Mouse (Mus musculus) brown adipose tissue, adult 24 weeks (tissue): ENCODE results near the gene Gapt. TPM values are rescaled to one million over a fixed set of nuclear protein-coding genes. Genes with fewer than 3 reads are reported as not detected.
"Not testable (repeated sequence)": the region's sequence is repeated elsewhere in the genome, so short reads cannot be mapped to it uniquely, and the experiment has no call there.

Experiments
- H3K27ac ChIP-seq: fragments of 200-500 bp; replicated peaks from 2 replicates; pipeline ENCODE4 v1.5.1; 2012; ENCODE audit warnings: low read depth, mild to moderate bottlenecking, low read length
- H3K4me1 ChIP-seq: fragments of 200-500 bp; 2 replicates; pipeline ENCODE4 v1.6.1; 2012; ENCODE audit warnings: low read length, mixed read lengths; ENCODE audit not compliant: control insufficient read depth, insufficient read depth, insufficient read length
- H3K4me3 ChIP-seq: fragments of 200-500 bp; 2 replicates; pipeline ENCODE4 v1.5.1; 2012; ENCODE audit warnings: low read depth, mild to moderate bottlenecking, low read length, moderate library complexity; ENCODE audit not compliant: insufficient read depth
- polyA plus RNA-seq: library from polyadenylated mRNA; stranded (reverse); fragments of >200 nt; gene quantifications from 2 replicates; pipeline ENCODE4 v1.2.4, GENCODE M21; 2012; ENCODE audit not compliant: missing spikeins, insufficient read depth, insufficient read length

Gene Gapt
- polyA plus RNA-seq, result not detected in 2 replicates

GRCm38 (mm10) chr13:110356941-110357340, at the start of gene Gapt:
Gene Gapt, minus strand, starts transcription at chr13:110357199.
- no peak within 1 kb of the TSS for H3K4me3 ChIP-seq
- no peak within 1 kb of the TSS for H3K27ac ChIP-seq
- H3K4me1 ChIP-seq, result no peaks in the 10 kb centered on the region

GRCm38 (mm10) chr13:110406152-110406551, 49.2 kb upstream of the Gapt start:
- Histone ChIP-seq H3K27ac (no peak overlapping the region), H3K4me1 (no peaks in the 10 kb centered on the region), H3K4me3 (no peak overlapping the region)

- H3K27ac ChIP-seq, H3K4me1 ChIP-seq: not testable (repeated sequence)
These were observed 47.7 kb upstream of the Gapt start for GRCm38 (mm10) chr13:110404686-110405085.

GRCm38 (mm10) chr13:110404059-110404458, 47.1 kb upstream of the Gapt start:
- Histone ChIP-seq H3K27ac (no peak overlapping the region), H3K4me3 (no peak overlapping the region), H3K4me1 (0 out of 2 replicates have a peak, but pooled peaks cover 2% of the 10 kb centered on the region)

More at GRCm38 (mm10) chr13:110404686-110405085, 47.7 kb upstream of the Gapt start:
- H3K4me3 ChIP-seq, result not testable (repeated sequence)

- Histone ChIP-seq H3K27ac (no peak overlapping the region), H3K4me3 (no peak overlapping the region), H3K4me1 (0 out of 2 replicates have a peak, but pooled peaks cover 2% of the 10 kb centered on the region)
These were observed 44.9 kb upstream of the Gapt start for GRCm38 (mm10) chr13:110401877-110402276.

GRCm38 (mm10) chr13:110401443-110401842, 44.4 kb upstream of the Gapt start:
- H3K27ac ChIP-seq, result no peak overlapping the region
- no peak overlapping the region for H3K4me3 ChIP-seq
- H3K4me1 ChIP-seq, result 0 out of 2 replicates have a peak, but pooled peaks cover 2% of the 10 kb centered on the region

- peak overlapping the region; percentile 42 for H3K27ac ChIP-seq
- H3K4me3 ChIP-seq, result peak overlapping the region; percentile 53
- 0 out of 2 replicates have a peak, but pooled peaks cover 2% of the 10 kb centered on the region for H3K4me1 ChIP-seq
These were observed 41.7 kb upstream of the Gapt start for GRCm38 (mm10) chr13:110398513-110399270.

- peak overlapping the region; percentile 53 for H3K4me3 ChIP-seq
- peak overlapping the region; percentile 42 for H3K27ac ChIP-seq
- 0 out of 2 replicates have a peak, but pooled peaks cover 2% of the 10 kb centered on the region for H3K4me1 ChIP-seq
These were observed 40.8 kb upstream of the Gapt start for GRCm38 (mm10) chr13:110397750-110398149.

- peak overlapping the region; percentile 79 for H3K27ac ChIP-seq
- 0 out of 2 replicates have a peak, but pooled peaks cover 2% of the 10 kb centered on the region for H3K4me1 ChIP-seq
- peak overlapping the region; percentile 64 for H3K4me3 ChIP-seq
These were observed 39.1 kb upstream of the Gapt start for GRCm38 (mm10) chr13:110395916-110396685.

GRCm38 (mm10) chr13:110395179-110395794, 38.3 kb upstream of the Gapt start:
- Histone ChIP-seq H3K27ac (peak overlapping the region; percentile 79), H3K4me1 (0 out of 2 replicates have a peak, but pooled peaks cover 2% of the 10 kb centered on the region), H3K4me3 (peak overlapping the region; percentile 64)

- Histone ChIP-seq H3K27ac (peak within 1 kb of the TSS; percentile 79), H3K4me3 (peak within 1 kb of the TSS; percentile 69), H3K4me1 (no peaks in the 10 kb centered on the region)
These were observed 37.5 kb upstream of the Gapt start, which contains the start of gene Plk2 for GRCm38 (mm10) chr13:110394291-110395178. Gene Plk2, plus strand, starts transcription at chr13:110395046.

- Histone ChIP-seq H3K4me1 (no peaks in the 10 kb centered on the region), H3K4me3 (no peak overlapping the region), H3K27ac (no peak overlapping the region)
These were observed 35.6 kb upstream of the Gapt start for GRCm38 (mm10) chr13:110392631-110393030.

- Histone ChIP-seq H3K4me3 (no peak overlapping the region), H3K27ac (no peak overlapping the region), H3K4me1 (no peaks in the 10 kb centered on the region)
These were observed 35.2 kb upstream of the Gapt start for GRCm38 (mm10) chr13:110392210-110392609.

GRCm38 (mm10) chr13:110384514-110384913, 27.5 kb upstream of the Gapt start:
- H3K4me3 ChIP-seq, result no peak overlapping the region
- H3K27ac ChIP-seq, result no peak overlapping the region
- no peaks in the 10 kb centered on the region for H3K4me1 ChIP-seq
